Mouse (Mus musculus): ENCODE results near the gene Ebpl. TPM values are rescaled to one million over a fixed set of nuclear protein-coding genes. Genes with fewer than 3 reads are reported as not detected.

The Ebpl gene
- total RNA-seq, 4 experiments from 2014 or later: 0.99 to 1.5 (median 1.2) TPM

Other genes with a start within 250 kb of the Ebpl start
- gene Sacs, start 222.0 kb downstream of the Ebpl start, total RNA-seq (2022): 10 to 100 TPM in 2 of 4 experiments, 1 to 10 TPM in 2; 8.4 to 14.2 (median 10.9) TPM
- gene Sgcg, start 101.9 kb downstream of the Ebpl start, total RNA-seq (2022): 100 to 1,000 TPM; 109 to 124 (median 115) TPM
- under 1 TPM in 1 of 4 experiments, not detected in 3; 0.83 TPM for gene Arl11, start 50.7 kb downstream of the Ebpl start, total RNA-seq (2022)
- 100 to 1,000 TPM; 113 to 141 (median 124) TPM for gene Kpna3, start 79.4 kb upstream of the Ebpl start, total RNA-seq (2022)
- 10 to 100 TPM; 48.0 to 64.3 (median 54.5) TPM for gene Spryd7, start 196.4 kb upstream of the Ebpl start, total RNA-seq (2022)
- 10 to 100 TPM in 2 of 4 experiments, 1 to 10 TPM in 2; 8.7 to 10.4 (median 9.7) TPM for gene Trim13, start 237.8 kb upstream of the Ebpl start, total RNA-seq (2022)
- under 1 TPM in 2 of 4 experiments, not detected in 2; 0.12 to 0.34 TPM for gene Kcnrg, start 247.0 kb upstream of the Ebpl start, total RNA-seq (2022)

All from gastrocnemius, adult 8-10 months (tissue).